Comparison of ENCODE assay signal across 15 mouse cellular contexts in the genomic region with DNA sequence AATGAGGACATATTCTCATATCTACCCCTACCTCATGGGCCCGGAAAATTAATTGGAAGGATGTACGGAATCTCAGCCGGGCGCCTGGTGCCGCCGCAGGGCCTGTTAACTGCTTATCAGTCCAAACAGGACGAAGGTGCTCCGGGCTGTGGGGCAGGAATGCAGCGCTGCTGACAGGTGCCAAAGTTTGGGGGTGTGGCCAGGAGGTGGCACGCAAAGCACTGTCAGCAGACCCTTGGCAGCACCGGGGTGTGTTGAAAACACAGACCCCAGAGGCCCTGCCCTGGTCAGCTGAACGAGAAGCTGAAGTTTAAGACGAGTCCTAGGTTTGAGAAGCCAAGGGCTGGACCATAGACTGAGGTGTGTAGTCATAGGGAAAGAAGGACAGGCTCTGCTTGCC. TPM values are rescaled to one million over a fixed set of nuclear protein-coding genes. Genes with fewer than 3 reads are reported as not detected.
DNase-seq lines count a peak whose midpoint lies in the region; ATAC-seq and TF ChIP-seq lines count a peak whose summit lies in the region.
"Had no signal": no experiment of that assay in that cellular context is flagged by ENCODE, and none has a peak within 500 bp of the region (broad histone marks: within the 10 kb centered on the region; RNA-seq: fewer than 3 reads in every experiment).

No protein-coding gene starts in this region.

- DNase-seq in heart, postnatal 14 days = no peak
- no peak for DNase-seq in intestine, embryonic 14.5 days (ENCODE audit: low spot score)
- peak; percentile 46 for DNase-seq in brain, embryonic 14.5 days (ENCODE audit: low read depth)
- DNase-seq in spleen, postnatal 36 days (ENCODE audit: low spot score in 2 of 2) = no peak
- DNase-seq: cerebellum, adult 11-12 months; right cerebral cortex, adult 18-20 months; thymus, adult 18-20 months had no signal

- 0 out of 2 replicates have a peak overlapping the region, but pooled peaks have one; percentile 16 for H3K4me2 ChIP-seq in heart, embryonic 13.5 days
- no peak overlapping the region for H3K4me2 ChIP-seq in intestine, embryonic 14.5 days (ENCODE audit: low read length)
- H3K4me2 ChIP-seq in intestine, postnatal 0 days (replicated peaks; ENCODE audit: low read depth) = no peak overlapping the region
- no peak overlapping the region for H3K4me2 ChIP-seq in stomach, embryonic 14.5 days (replicated peaks; ENCODE audit: low read depth, low read length)
- H3K4me2 ChIP-seq: embryonic facial prominence, embryonic 13.5 days; neural tube, embryonic 13.5 days had no signal

- no peaks in the 10 kb centered on the region for H3K9me3 ChIP-seq in heart, embryonic 13.5 days
- no peaks in the 10 kb centered on the region for H3K9me3 ChIP-seq in intestine, embryonic 14.5 days (ENCODE audit: control insufficient read depth, low read length)
- no peaks in the 10 kb centered on the region for H3K9me3 ChIP-seq in intestine, postnatal 0 days (ENCODE audit: control insufficient read depth)
- no peaks in the 10 kb centered on the region for H3K9me3 ChIP-seq in stomach, embryonic 14.5 days (ENCODE audit: control insufficient read depth, low read depth, low read length)
- H3K9me3 ChIP-seq: embryonic facial prominence, embryonic 13.5 days; midbrain, embryonic 10.5 days; neural tube, embryonic 13.5 days had no signal

- 0 out of 2 replicates have a peak overlapping the region, but pooled peaks have one; percentile 24 for H3K9ac ChIP-seq in heart, embryonic 13.5 days
- no peak overlapping the region for H3K9ac ChIP-seq in intestine, embryonic 14.5 days (ENCODE audit: low read length)
- H3K9ac ChIP-seq in intestine, postnatal 0 days (ENCODE audit: low read depth, low read length) = no peak overlapping the region
- no peak overlapping the region for H3K9ac ChIP-seq in stomach, embryonic 14.5 days (replicated peaks; ENCODE audit: low read depth, low read length)
- H3K9ac ChIP-seq: embryonic facial prominence, embryonic 13.5 days; liver, embryonic 14.5 days; neural tube, embryonic 13.5 days had no signal

- H3K4me1 ChIP-seq in heart, embryonic 13.5 days = peaks cover 29% of the 10 kb centered on the region
- peaks cover 8% of the 10 kb centered on the region; the same call in 1 of the 2 replicates for H3K4me1 ChIP-seq in intestine, embryonic 14.5 days (replicated peaks; ENCODE audit: control insufficient read depth, insufficient read depth, low read length)
- H3K4me1 ChIP-seq in intestine, postnatal 0 days (replicated peaks; ENCODE audit: control insufficient read depth, insufficient read depth, low read length) = no peaks in the 10 kb centered on the region
- H3K4me1 ChIP-seq in stomach, embryonic 14.5 days (ENCODE audit: control insufficient read depth, insufficient read depth, low read length) = peaks cover 10% of the 10 kb centered on the region

- no peak overlapping the region for H3K4me3 ChIP-seq in heart, embryonic 13.5 days
- no peak overlapping the region for H3K4me3 ChIP-seq in intestine, embryonic 14.5 days (ENCODE audit: low read depth, low read length)
- H3K4me3 ChIP-seq in intestine, postnatal 0 days (ENCODE audit: low read depth, low read length) = no peak overlapping the region
- H3K4me3 ChIP-seq in stomach, embryonic 14.5 days (ENCODE audit: low read depth, low read length) = no peak overlapping the region
- H3K4me3 ChIP-seq: embryonic facial prominence, embryonic 13.5 days; midbrain, embryonic 10.5 days; neural tube, embryonic 13.5 days had no signal

- intact Hi-C loops in heart, postnatal 14 days (cut with DNase I) = loop anchor here (1.0 kb wide), 1 partner anchor 19 kb away; no protein-coding TSS in a partner anchor

- no peak for ATAC-seq in heart, embryonic 13.5 days (ENCODE audit: extremely low read depth, insufficient number of reproducible peaks, low FRiP score, low TSS enrichment)
- ATAC-seq in intestine, embryonic 14.5 days (replicated peaks; ENCODE audit: low FRiP score, low TSS enrichment, low read depth) = peak; percentile 17; the same call in 1 of the 2 replicates
- ATAC-seq in intestine, postnatal 0 days = no peak
- 0 out of 2 replicates have a peak, but pooled peaks have one; percentile 26 for ATAC-seq in stomach, embryonic 14.5 days (ENCODE audit: insufficient number of reproducible peaks, insufficient read depth, low FRiP score, low read depth)

- no peak for TF ChIP-seq CTCF in intestine, postnatal 0 days (IDR thresholded peaks at IDR 0.05; ENCODE audit: low read depth)
- no peak for TF ChIP-seq CTCF in brain, embryonic 14.5 days (IDR thresholded peaks at IDR 0.05; ENCODE audit: borderline replicate concordance, extremely low read depth, insufficient read depth, insufficient read length)

- 24% methylated on average over 13 of the region's 13 CpGs for WGBS in heart, embryonic 13.5 days
- WGBS in intestine, embryonic 14.5 days = 69% methylated on average over 13 of the region's 13 CpGs
- 52% methylated on average over 13 of the region's 13 CpGs for WGBS in intestine, postnatal 0 days
- 65% methylated on average over 13 of the region's 13 CpGs for WGBS in stomach, embryonic 14.5 days

- H3K27me3 ChIP-seq in heart, embryonic 13.5 days (replicated peaks) = peaks cover 28% of the 10 kb centered on the region
- H3K27me3 ChIP-seq in intestine, embryonic 14.5 days (replicated peaks; ENCODE audit: control insufficient read depth, insufficient read depth, low read length) = no peaks in the 10 kb centered on the region
- no peaks in the 10 kb centered on the region for H3K27me3 ChIP-seq in intestine, postnatal 0 days (replicated peaks; ENCODE audit: control insufficient read depth, insufficient read depth, low read length)
- no peaks in the 10 kb centered on the region for H3K27me3 ChIP-seq in stomach, embryonic 14.5 days (ENCODE audit: control insufficient read depth, insufficient read depth, low read length)
- H3K27me3 ChIP-seq: embryonic facial prominence, embryonic 13.5 days had no signal

- no peak for TF ChIP-seq POLR2A in brain, embryonic 14.5 days (IDR thresholded peaks at IDR 0.05; ENCODE audit: borderline replicate concordance, extremely low read depth, insufficient read depth, insufficient read length, poor library complexity, severe bottlenecking)

- H3K36me3 ChIP-seq in heart, embryonic 13.5 days = peaks cover under 1% of the 10 kb centered on the region; the same call in 1 of the 2 replicates
- peaks cover 7% of the 10 kb centered on the region; the same call in 1 of the 2 replicates for H3K36me3 ChIP-seq in intestine, embryonic 14.5 days (ENCODE audit: control insufficient read depth, insufficient read depth, low read length)
- H3K36me3 ChIP-seq in intestine, postnatal 0 days (ENCODE audit: control insufficient read depth, insufficient read depth) = no peaks in the 10 kb centered on the region; the same call in 1 of the 2 replicates
- no peaks in the 10 kb centered on the region for H3K36me3 ChIP-seq in stomach, embryonic 14.5 days (ENCODE audit: control insufficient read depth, insufficient read depth, low read length)
- H3K36me3 ChIP-seq: midbrain, embryonic 10.5 days; neural tube, embryonic 13.5 days had no signal

- no peak overlapping the region for H3K27ac ChIP-seq in heart, embryonic 13.5 days (replicated peaks)
- H3K27ac ChIP-seq in intestine, embryonic 14.5 days (ENCODE audit: low read depth) = no peak overlapping the region
- H3K27ac ChIP-seq in intestine, postnatal 0 days (ENCODE audit: low read depth, low read length) = no peak overlapping the region
- no peak overlapping the region for H3K27ac ChIP-seq in stomach, embryonic 14.5 days (ENCODE audit: low read length)
- H3K27ac ChIP-seq: embryonic facial prominence, embryonic 13.5 days; liver, embryonic 14.5 days; macrophage; midbrain, embryonic 10.5 days; neural tube, embryonic 13.5 days had no signal

RNA-seq across cellular contexts. Expression of a gene that starts 14.7 kb away (rescaled TPM):
- 5.5 and 7.1 TPM in 2 replicates for polyA plus RNA-seq in heart, embryonic 13.5 days (2015; fragmentation: Nextera tagmentation; extraction: Ambion mirVana)
- 10 to 100 TPM; 33.7 to 39.7 TPM for total RNA-seq in heart, postnatal 14 days (2021)
- polyA plus RNA-seq in intestine, embryonic 14.5 days (2014; fragmentation: Nextera tagmentation; extraction: Ambion mirVana) = 7.1 and 7.2 TPM in 2 replicates
- polyA plus RNA-seq in intestine, postnatal 0 days (2015; fragmentation: Nextera tagmentation; extraction: Ambion mirVana) = 5.2 and 6.1 TPM in 2 replicates
- polyA plus RNA-seq in brain, embryonic 14.5 days (2012; rRNA removed) = 4.6 and 5.9 TPM in 2 replicates
- polyA plus RNA-seq in stomach, embryonic 14.5 days (2014; fragmentation: Nextera tagmentation; extraction: Ambion mirVana) = 7.0 and 7.9 TPM in 2 replicates

RNA-seq across cellular contexts. Expression of a gene that starts 23.8 kb away (rescaled TPM):
- 18.9 and 19.1 TPM in 2 replicates for polyA plus RNA-seq in heart, embryonic 13.5 days (2015; fragmentation: Nextera tagmentation; extraction: Ambion mirVana)
- total RNA-seq in heart, postnatal 14 days (2021) = 10 to 100 TPM; 17.9 to 20.9 TPM
- polyA plus RNA-seq in intestine, embryonic 14.5 days (2014; fragmentation: Nextera tagmentation; extraction: Ambion mirVana) = 30.1 and 32.9 TPM in 2 replicates
- 35.0 and 36.1 TPM in 2 replicates for polyA plus RNA-seq in intestine, postnatal 0 days (2015; fragmentation: Nextera tagmentation; extraction: Ambion mirVana)
- 38.8 and 45.7 TPM in 2 replicates for polyA plus RNA-seq in brain, embryonic 14.5 days (2012; rRNA removed)
- 21.8 and 25.7 TPM in 2 replicates for polyA plus RNA-seq in stomach, embryonic 14.5 days (2014; fragmentation: Nextera tagmentation; extraction: Ambion mirVana)

RNA-seq across cellular contexts. Expression of a gene that starts 33.9 kb away (rescaled TPM):
- polyA plus RNA-seq in heart, embryonic 13.5 days (2015; fragmentation: Nextera tagmentation; extraction: Ambion mirVana) = 4.4 and 5.0 TPM in 2 replicates
- 1 to 10 TPM; 5.2 to 8.4 TPM for total RNA-seq in heart, postnatal 14 days (2021)
- 7.2 and 11.9 TPM in 2 replicates for polyA plus RNA-seq in intestine, embryonic 14.5 days (2014; fragmentation: Nextera tagmentation; extraction: Ambion mirVana)
- 11.3 and 11.7 TPM in 2 replicates for polyA plus RNA-seq in intestine, postnatal 0 days (2015; fragmentation: Nextera tagmentation; extraction: Ambion mirVana)
- polyA plus RNA-seq in brain, embryonic 14.5 days (2012; rRNA removed) = 7.4 and 8.1 TPM in 2 replicates
- 5.2 and 7.0 TPM in 2 replicates for polyA plus RNA-seq in stomach, embryonic 14.5 days (2014; fragmentation: Nextera tagmentation; extraction: Ambion mirVana)

RNA-seq across cellular contexts. Expression of a gene that starts 40.8 kb away (rescaled TPM):
- polyA plus RNA-seq in heart, embryonic 13.5 days (2015; fragmentation: Nextera tagmentation; extraction: Ambion mirVana) = 7.3 and 8.8 TPM in 2 replicates
- 10 to 100 TPM; 21.2 to 24.1 TPM for total RNA-seq in heart, postnatal 14 days (2021)
- polyA plus RNA-seq in intestine, embryonic 14.5 days (2014; fragmentation: Nextera tagmentation; extraction: Ambion mirVana) = 108 and 120 TPM in 2 replicates
- 348 and 382 TPM in 2 replicates for polyA plus RNA-seq in intestine, postnatal 0 days (2015; fragmentation: Nextera tagmentation; extraction: Ambion mirVana)
- polyA plus RNA-seq in brain, embryonic 14.5 days (2012; rRNA removed) = 5.6 and 7.0 TPM in 2 replicates
- 39.0 and 39.2 TPM in 2 replicates for polyA plus RNA-seq in stomach, embryonic 14.5 days (2014; fragmentation: Nextera tagmentation; extraction: Ambion mirVana)

Comparison
In these comparisons a context has a peak if more than half of its experiments do, and no peak if none do; other contexts are left out.
1. ATAC-seq: peak in intestine, embryonic 14.5 days (single experiment) and stomach, embryonic 14.5 days (single experiment); none in heart, embryonic 13.5 days (single experiment) and intestine, postnatal 0 days (single experiment).